Mouse (Mus musculus): ENCODE results near the gene Coq10a. TPM values are rescaled to one million over a fixed set of nuclear protein-coding genes. Genes with fewer than 3 reads are reported as not detected.
"Not testable (repeated sequence)": the region's sequence is repeated elsewhere in the genome, so short reads cannot be mapped to it uniquely, and the experiment has no call there.

Gene Coq10a
- polyA plus RNA-seq, 1 experiment from 2014 or later = 23.8 TPM

DNA sequence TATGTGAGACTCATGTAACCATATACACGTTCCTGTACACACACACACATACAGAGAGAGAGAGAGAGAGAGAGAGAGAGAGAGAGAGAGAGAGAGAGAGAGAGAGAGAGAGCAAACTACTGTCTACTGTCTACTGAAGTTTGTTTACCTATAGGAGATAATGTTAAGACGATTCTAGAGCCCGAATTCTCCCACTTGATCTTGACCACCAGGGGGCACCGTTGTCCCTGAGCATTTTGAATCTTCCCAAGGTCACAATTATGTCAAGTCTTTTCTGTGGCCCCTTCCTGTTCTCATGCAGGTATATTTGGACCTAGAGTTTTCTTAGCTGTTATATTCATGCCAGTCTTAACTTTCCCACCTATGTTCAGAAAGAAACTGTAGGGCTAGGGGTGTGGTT, 33.2 kb downstream of the Coq10a start:
- WGBS = 8% methylated on average over 4 of the region's 4 CpGs
- Histone ChIP-seq H3K4me3 (ENCODE audit: low read depth, low read length) (no peak overlapping the region), H3K9ac (ENCODE audit: low read depth, low read length) (no peak overlapping the region), H3K9me3 (ENCODE audit: control insufficient read depth, low read length) (no peaks in the 10 kb centered on the region), H3K4me1 (replicated peaks; ENCODE audit: control insufficient read depth, insufficient read depth, low read length) (0 out of 2 replicates have a peak, but pooled peaks cover 2% of the 10 kb centered on the region), H3K4me2 (replicated peaks; ENCODE audit: low read depth, low read length) (no peak overlapping the region), H3K27me3 (ENCODE audit: control insufficient read depth, insufficient read depth, low read length) (no peaks in the 10 kb centered on the region), H3K27ac (ENCODE audit: low read depth, low read length) (no peak overlapping the region), H3K36me3 (ENCODE audit: control insufficient read depth, insufficient read depth, low read length) (no peaks in the 10 kb centered on the region)
- peak; percentile 85 for DNase-seq (ENCODE audit: low spot score)
- no peak for ATAC-seq (ENCODE audit: low FRiP score)

DNA sequence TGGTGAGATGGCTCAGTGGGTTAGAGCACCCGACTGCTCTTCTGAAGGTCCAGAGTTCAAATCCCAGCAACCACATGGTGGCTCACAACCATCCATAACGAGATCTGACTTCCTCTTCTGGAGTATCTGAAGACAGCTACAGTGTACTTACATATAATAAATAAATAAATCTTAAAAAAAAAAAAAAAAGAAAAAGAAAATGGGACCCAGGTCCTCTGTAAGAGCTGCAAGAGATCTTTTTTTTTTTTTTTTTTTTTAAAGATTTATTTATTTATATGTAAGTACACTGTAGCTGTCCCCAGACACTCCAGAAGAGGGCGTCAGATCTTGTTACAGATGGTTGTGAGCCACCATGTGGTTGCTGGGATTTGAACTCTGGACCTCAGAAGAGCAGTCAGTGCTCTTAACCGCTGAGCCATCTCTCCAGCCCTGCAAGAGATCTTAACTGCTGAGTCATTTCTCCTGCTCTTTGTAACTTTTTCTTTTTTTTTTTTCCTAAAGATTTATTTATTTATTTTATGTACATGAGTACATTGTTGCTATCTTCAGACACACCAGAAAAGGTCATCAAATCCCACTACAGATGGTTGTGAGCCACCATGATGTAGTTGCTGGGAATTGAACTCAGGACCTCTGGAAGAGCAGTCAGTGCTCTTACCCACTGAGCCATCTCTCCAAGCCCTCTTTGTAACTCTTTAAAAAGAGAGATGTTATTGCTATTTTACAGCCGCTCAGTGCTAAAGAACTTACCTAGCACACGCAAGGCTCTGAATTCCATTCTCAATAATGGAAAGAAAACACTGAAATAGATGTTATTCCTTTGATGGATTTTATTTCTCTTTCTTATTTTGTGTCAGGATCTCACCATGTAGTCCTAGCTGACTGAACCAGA, 36.2 kb downstream of the Coq10a start:
- H3K9ac ChIP-seq (ENCODE audit: low read depth, low read length); H3K4me3 ChIP-seq (ENCODE audit: low read depth, low read length); H3K9me3 ChIP-seq (ENCODE audit: control insufficient read depth, low read length); H3K27ac ChIP-seq (ENCODE audit: low read depth, low read length); H3K36me3 ChIP-seq (ENCODE audit: control insufficient read depth, insufficient read depth, low read length); DNase-seq (ENCODE audit: low spot score); H3K27me3 ChIP-seq (ENCODE audit: control insufficient read depth, insufficient read depth, low read length); H3K4me2 ChIP-seq (replicated peaks; ENCODE audit: low read depth, low read length); H3K4me1 ChIP-seq (replicated peaks; ENCODE audit: control insufficient read depth, insufficient read depth, low read length); ATAC-seq (ENCODE audit: low FRiP score): not testable (repeated sequence)
- 88% methylated on average over 6 of the region's 6 CpGs for WGBS

- H3K4me1 ChIP-seq (replicated peaks; ENCODE audit: control insufficient read depth, insufficient read depth, low read length) = peaks cover 9% of the 10 kb centered on the region; the same call in 1 of the 2 replicates
- ATAC-seq (ENCODE audit: low FRiP score) (no peak), DNase-seq (ENCODE audit: low spot score) (no peak)
- no peak overlapping the region for H3K9ac ChIP-seq (ENCODE audit: low read depth, low read length)
- H3K4me3 ChIP-seq (ENCODE audit: low read depth, low read length) = no peak overlapping the region
- 91% methylated on average over 10 of the region's 10 CpGs for WGBS
- H3K36me3 ChIP-seq (ENCODE audit: control insufficient read depth, insufficient read depth, low read length) = peaks cover 11% of the 10 kb centered on the region; the same call in 1 of the 2 replicates
- H3K4me2 ChIP-seq (replicated peaks; ENCODE audit: low read depth, low read length) = no peak overlapping the region
- H3K9me3 ChIP-seq (ENCODE audit: control insufficient read depth, low read length) = no peaks in the 10 kb centered on the region
- H3K27ac ChIP-seq (ENCODE audit: low read depth, low read length) = no peak overlapping the region
- no peaks in the 10 kb centered on the region for H3K27me3 ChIP-seq (ENCODE audit: control insufficient read depth, insufficient read depth, low read length)
Measured at GRCm38 (mm10) chr10:128327610-128328009, 41.2 kb downstream of the Coq10a start.

DNA sequence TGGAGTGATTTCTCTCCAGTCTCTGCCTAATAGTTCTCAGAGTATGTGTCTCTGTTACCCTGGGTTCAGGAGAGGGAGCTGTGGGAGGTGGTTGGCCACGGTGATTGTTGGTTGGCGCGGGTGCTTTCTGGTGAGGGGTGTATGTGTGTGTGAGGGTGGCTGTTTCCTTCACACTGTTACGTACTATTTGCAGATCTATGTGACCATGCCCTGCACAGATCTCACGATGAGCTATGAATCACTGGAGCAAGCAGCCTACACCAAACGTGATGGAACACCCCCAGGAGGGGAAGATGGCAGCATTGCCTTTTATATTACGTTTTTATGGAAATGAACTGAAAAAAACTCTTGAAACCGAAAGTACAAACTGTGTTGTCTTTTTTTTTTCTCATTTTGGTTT, 42.0 kb downstream of the Coq10a start:
- H3K4me2 ChIP-seq (replicated peaks; ENCODE audit: low read depth, low read length) = no peak overlapping the region
- WGBS = 95% methylated on average over 8 of the region's 8 CpGs
- no peak overlapping the region for H3K4me3 ChIP-seq (ENCODE audit: low read depth, low read length)
- peaks cover 11% of the 10 kb centered on the region; the same call in 1 of the 2 replicates for H3K36me3 ChIP-seq (ENCODE audit: control insufficient read depth, insufficient read depth, low read length)
- H3K27ac ChIP-seq (ENCODE audit: low read depth, low read length) = no peak overlapping the region
- DNase-seq (ENCODE audit: low spot score) (no peak), ATAC-seq (ENCODE audit: low FRiP score) (no peak)
- no peak overlapping the region for H3K9ac ChIP-seq (ENCODE audit: low read depth, low read length)
- H3K27me3 ChIP-seq (ENCODE audit: control insufficient read depth, insufficient read depth, low read length) = no peaks in the 10 kb centered on the region
- no peaks in the 10 kb centered on the region for H3K9me3 ChIP-seq (ENCODE audit: control insufficient read depth, low read length)
- peaks cover 9% of the 10 kb centered on the region; the same call in 1 of the 2 replicates for H3K4me1 ChIP-seq (replicated peaks; ENCODE audit: control insufficient read depth, insufficient read depth, low read length)

- no peak for DNase-seq (ENCODE audit: low spot score)
- Histone ChIP-seq H3K4me1 (replicated peaks; ENCODE audit: control insufficient read depth, insufficient read depth, low read length) (peaks cover 9% of the 10 kb centered on the region; the same call in 1 of the 2 replicates), H3K9me3 (ENCODE audit: control insufficient read depth, low read length) (no peaks in the 10 kb centered on the region), H3K9ac (ENCODE audit: low read depth, low read length) (peak overlapping the region; percentile 98), H3K27ac (ENCODE audit: low read depth, low read length) (no peak overlapping the region), H3K36me3 (ENCODE audit: control insufficient read depth, insufficient read depth, low read length) (peaks cover 11% of the 10 kb centered on the region; the same call in 1 of the 2 replicates), H3K27me3 (ENCODE audit: control insufficient read depth, insufficient read depth, low read length) (no peaks in the 10 kb centered on the region), H3K4me3 (ENCODE audit: low read depth, low read length) (peak overlapping the region; percentile 77), H3K4me2 (replicated peaks; ENCODE audit: low read depth, low read length) (peak overlapping the region; percentile 84)
- ATAC-seq (ENCODE audit: low FRiP score) = no peak
- WGBS = 82% methylated on average over 8 of the region's 8 CpGs
Measured at GRCm38 (mm10) chr10:128323516-128323915, 45.3 kb downstream of the Coq10a start.

DNA sequence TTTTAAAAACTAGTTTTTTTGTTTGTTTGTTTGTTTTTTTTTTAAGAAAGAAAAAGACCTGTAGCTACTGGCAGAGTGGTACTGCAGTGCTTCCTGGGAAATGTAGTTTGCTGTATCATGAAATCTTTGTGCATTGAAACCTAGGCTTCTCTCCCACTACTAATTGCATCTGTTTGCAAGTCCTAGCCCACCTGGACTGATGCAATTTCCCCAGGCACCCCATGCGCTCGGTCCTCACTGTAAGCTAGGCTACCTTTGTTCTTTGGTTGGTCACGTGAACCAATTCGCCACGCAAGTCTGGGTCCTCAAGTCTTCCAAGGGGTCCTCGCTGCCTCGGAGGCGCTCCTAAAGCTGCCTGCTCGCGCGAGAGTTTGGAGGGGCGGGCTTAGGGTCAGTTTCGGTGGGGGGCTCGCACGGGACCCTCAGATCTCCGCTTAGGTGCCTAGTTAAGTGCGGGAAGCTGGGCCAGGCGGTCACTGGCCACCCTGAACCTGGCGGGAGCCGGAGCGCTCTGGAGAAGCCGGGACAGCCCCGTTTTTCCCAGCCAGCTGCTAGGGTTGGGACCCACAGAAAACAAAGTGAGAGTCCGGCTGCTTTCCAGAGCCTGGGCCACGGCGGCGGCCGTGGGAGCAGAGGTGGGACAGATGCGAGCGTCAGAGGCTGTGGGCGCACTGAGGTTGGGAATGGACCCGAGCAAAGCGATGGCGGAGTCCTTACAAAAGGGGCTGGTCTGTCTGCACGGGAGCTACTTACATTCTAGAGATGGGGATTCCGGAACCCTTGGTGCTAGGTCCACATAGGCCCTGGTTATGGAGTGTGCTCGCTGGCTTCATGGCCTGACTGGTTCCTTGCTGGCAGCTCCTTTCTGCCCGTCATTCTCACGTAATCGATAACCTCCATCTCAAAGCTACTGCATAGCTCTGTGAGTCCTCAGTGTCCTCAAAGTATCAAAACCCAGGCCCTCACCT, 46.4 kb downstream of the Coq10a start, which contains the start of gene Cnpy2:
Gene Cnpy2 (plus strand): TSS at position 319 of the 968 bp plus-strand sequence.
- Histone ChIP-seq H3K27me3 (ENCODE audit: control insufficient read depth, insufficient read depth, low read length) (no peaks in the 10 kb centered on the region), H3K9me3 (ENCODE audit: control insufficient read depth, low read length) (no peaks in the 10 kb centered on the region), H3K4me2 (replicated peaks; ENCODE audit: low read depth, low read length) (peak within 1 kb of the TSS; percentile 84), H3K36me3 (ENCODE audit: control insufficient read depth, insufficient read depth, low read length) (peaks cover 12% of the 10 kb centered on the region; the same call in 1 of the 2 replicates), H3K4me1 (replicated peaks; ENCODE audit: control insufficient read depth, insufficient read depth, low read length) (peaks cover 9% of the 10 kb centered on the region; the same call in 1 of the 2 replicates), H3K4me3 (ENCODE audit: low read depth, low read length) (peak within 1 kb of the TSS; percentile 77), H3K27ac (ENCODE audit: low read depth, low read length) (peak within 1 kb of the TSS; percentile 89), H3K9ac (ENCODE audit: low read depth, low read length) (peak within 1 kb of the TSS; percentile 98)
- under 1% methylated on average over 40 of the region's 40 CpGs for WGBS
- peak; percentile 96 for ATAC-seq (ENCODE audit: low FRiP score)
- DNase-seq (ENCODE audit: low spot score) = peak; percentile 96

DNA sequence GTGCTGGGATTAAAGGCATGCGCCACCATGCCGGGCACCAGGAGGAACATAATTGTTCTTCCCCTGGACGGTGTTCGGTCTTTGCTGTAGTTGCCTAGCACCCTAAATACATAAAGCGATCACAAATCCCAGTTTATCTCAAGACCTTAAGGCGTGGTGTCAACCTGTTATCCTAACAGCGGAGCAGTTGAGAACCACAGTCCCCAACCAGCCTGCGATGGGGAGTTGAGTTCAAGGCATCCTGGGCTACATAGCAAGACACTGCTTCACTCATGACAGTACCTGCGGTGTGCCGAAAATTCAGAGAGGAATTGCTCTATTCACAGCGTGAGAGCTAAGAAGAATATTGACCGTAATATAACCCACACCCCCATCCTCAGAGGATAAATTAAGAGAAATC, 47.2 kb downstream of the Coq10a start:
- Histone ChIP-seq H3K9me3 (ENCODE audit: control insufficient read depth, low read length) (no peaks in the 10 kb centered on the region), H3K9ac (ENCODE audit: low read depth, low read length) (no peak overlapping the region; the same call in 1 of the 2 replicates), H3K4me1 (replicated peaks; ENCODE audit: control insufficient read depth, insufficient read depth, low read length) (peaks cover 9% of the 10 kb centered on the region; the same call in 1 of the 2 replicates), H3K36me3 (ENCODE audit: control insufficient read depth, insufficient read depth, low read length) (peaks cover 11% of the 10 kb centered on the region; the same call in 1 of the 2 replicates), H3K4me3 (ENCODE audit: low read depth, low read length) (peak overlapping the region; percentile 77), H3K4me2 (replicated peaks; ENCODE audit: low read depth, low read length) (peak overlapping the region; percentile 84), H3K27ac (ENCODE audit: low read depth, low read length) (no peak overlapping the region), H3K27me3 (ENCODE audit: control insufficient read depth, insufficient read depth, low read length) (no peaks in the 10 kb centered on the region)
- DNase-seq (ENCODE audit: low spot score) (peak; percentile 37), ATAC-seq (ENCODE audit: low FRiP score) (0 out of 2 replicates have a peak, but pooled peaks have one; percentile 3)
- 65% methylated on average over 12 of the region's 12 CpGs for WGBS

- Histone ChIP-seq H3K27ac (ENCODE audit: low read depth, low read length) (no peak overlapping the region), H3K9ac (ENCODE audit: low read depth, low read length) (no peak overlapping the region), H3K4me1 (replicated peaks; ENCODE audit: control insufficient read depth, insufficient read depth, low read length) (no peaks in the 10 kb centered on the region), H3K4me3 (ENCODE audit: low read depth, low read length) (no peak overlapping the region), H3K27me3 (ENCODE audit: control insufficient read depth, insufficient read depth, low read length) (no peaks in the 10 kb centered on the region), H3K36me3 (ENCODE audit: control insufficient read depth, insufficient read depth, low read length) (peaks cover 13% of the 10 kb centered on the region; the same call in 1 of the 2 replicates), H3K4me2 (replicated peaks; ENCODE audit: low read depth, low read length) (no peak overlapping the region), H3K9me3 (ENCODE audit: control insufficient read depth, low read length) (no peaks in the 10 kb centered on the region)
- ATAC-seq (ENCODE audit: low FRiP score) (no peak), DNase-seq (ENCODE audit: low spot score) (no peak)
- WGBS = 95% methylated on average over 8 of the region's 8 CpGs
Measured at GRCm38 (mm10) chr10:128315578-128315977, 53.2 kb downstream of the Coq10a start.

Measured in hindbrain, embryonic 11.5 days (tissue).